Mouse (Mus musculus): Measurements from ENCODE around the gene Apbb2.

Apbb2 gene

DNA sequence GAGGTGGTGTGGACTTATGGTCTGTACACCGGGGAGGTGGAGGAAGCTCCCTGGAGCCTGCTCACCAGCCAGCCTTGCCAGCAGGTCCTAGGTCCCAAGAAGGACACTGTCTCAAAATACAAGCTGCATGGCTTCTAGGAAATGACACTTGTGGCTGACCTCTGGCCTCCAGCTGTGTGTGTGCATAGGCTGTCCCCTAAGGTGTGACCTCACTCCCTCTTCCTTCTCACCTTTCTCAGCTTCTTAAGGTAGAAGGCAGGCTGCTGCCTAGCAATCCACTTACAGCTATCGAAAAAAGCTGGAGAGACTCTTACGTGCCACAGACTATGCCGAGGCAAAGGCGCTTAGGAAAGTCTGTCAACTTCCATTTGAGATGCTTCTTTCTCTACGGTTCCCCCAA is 142.8 kb downstream of the Apbb2 start:
- DNase-seq (ENCODE audit: low spot score) = no peak

DNA sequence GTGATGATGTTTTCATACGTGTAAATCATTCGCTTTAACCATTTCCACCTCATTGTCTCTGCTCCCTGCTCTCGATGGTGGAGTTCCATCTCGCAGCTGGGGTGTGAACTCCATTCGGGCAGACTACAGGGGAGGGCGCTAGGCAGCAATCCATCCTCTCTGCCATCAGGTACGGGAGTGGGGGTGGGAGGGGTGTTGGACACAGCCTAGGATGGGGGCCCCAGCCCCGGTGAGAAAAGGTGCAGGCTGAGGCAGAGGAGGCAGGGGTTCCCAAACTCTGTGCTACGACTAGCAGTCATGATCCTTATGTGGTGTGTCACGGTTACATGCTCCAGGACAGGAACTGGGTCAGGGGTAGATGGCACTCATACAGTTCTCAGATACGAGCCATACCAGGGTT is 144.4 kb downstream of the Apbb2 start:
- no peak for DNase-seq (ENCODE audit: low spot score)

DNA sequence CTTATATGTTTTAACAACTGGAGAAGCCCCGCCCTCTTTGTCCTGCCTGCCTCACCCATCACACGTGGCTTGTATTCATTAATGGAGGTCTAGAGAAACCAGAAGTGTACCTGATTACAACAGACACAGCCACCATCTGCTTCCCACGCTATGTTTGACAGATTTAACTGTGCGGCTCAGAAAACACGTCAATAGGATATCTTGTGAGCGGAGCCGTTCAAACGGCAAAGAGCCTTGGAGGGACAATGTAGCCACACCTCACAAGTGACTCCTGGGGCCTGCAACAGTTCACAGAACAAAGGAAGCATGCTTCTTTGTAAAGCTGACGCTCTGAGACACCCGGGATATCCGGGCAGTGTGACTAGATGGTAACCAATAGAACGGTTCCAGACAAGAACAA is 145.0 kb downstream of the Apbb2 start:
- no peak for DNase-seq (ENCODE audit: low spot score)

DNA sequence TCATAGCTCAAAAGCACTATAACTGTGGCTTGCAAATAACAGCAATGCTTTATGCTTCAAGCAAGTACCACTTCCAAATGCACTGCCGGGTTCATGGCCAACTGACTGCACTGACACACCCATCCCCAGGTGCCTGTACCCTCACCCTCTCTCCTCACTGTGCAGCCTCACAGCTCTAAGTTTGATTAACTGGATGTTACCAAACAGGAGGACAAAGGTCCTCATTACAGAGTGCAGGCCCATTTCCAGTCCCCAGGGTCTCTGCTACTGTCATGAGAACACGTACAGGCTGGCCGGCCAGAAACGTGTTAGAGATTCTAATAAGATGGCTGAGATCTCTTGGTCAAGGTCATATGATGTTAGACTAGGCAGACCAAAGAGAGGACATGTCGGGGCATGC is 147.7 kb downstream of the Apbb2 start:
- DNase-seq (ENCODE audit: low spot score) = no peak

DNA sequence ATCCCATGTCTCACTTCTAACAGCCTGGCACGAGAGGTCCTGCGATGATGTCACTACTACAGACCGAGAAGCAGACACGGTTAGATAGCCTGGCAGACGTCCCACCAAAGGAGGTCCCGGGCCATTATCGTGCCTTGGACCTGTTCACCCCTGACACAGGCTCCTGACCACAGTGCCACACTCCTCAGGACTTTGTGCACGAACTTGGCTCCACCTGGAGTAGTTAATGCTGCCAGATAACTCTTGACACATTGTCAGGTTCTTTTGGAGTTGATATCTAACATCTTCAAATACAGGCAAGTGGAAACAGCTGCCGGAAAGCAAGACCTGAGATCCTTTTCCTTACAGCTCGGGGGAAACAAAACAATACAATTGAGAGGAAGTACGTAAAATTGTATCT is 148.9 kb downstream of the Apbb2 start:
- no peak for DNase-seq (ENCODE audit: low spot score)

DNA sequence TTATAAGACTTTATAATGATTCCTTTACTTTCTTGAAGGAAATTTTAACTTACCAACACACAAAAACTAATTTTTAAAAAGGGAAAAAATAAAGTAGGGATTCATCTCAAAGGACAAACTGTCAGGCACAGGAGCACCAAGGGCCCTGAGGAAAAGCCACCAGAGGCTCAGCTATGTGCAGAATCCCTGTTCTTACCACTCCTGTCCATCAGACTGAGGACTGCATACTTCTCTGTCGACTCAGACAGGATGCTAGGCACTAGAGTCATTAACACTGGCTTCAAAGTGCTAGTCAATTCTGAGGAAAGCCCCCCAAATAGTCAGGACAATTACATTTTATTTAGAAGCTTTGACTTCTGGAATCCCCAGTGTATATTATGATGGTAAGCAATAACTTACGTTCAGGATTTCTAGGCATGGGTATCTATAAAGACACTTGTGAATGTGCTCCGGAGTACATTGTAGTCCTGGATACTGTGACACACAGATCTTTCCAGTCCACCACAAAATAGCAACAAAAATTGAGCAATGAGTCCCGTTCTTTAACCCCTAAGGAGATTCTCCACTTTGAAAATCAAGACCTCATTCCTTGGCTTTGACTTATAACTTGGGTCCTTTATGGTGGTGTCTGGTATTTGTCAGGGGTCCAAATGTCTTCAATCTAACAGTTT is 150.1 kb downstream of the Apbb2 start:
- DNase-seq (ENCODE audit: low spot score) = no peak

DNA sequence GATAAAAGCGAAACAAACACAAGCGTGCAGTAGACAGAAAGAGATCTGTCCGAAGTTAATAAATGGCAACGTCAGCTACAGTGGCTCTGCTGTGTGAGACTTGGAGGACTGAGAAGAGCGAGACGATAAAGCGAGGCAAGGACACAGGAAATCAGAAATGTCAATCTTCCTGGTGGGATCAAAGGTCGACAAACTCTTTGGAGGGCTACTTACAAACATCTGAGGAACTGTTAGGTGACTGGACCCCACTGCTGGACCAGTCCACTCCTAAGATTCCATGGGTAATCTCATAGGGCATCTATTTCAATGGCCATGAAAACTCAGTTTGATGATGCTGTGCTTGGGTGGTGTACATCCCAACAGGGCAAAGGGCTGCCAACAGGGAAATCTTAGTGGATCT is 155.9 kb downstream of the Apbb2 start:
- no peak for DNase-seq (ENCODE audit: low spot score)

DNA sequence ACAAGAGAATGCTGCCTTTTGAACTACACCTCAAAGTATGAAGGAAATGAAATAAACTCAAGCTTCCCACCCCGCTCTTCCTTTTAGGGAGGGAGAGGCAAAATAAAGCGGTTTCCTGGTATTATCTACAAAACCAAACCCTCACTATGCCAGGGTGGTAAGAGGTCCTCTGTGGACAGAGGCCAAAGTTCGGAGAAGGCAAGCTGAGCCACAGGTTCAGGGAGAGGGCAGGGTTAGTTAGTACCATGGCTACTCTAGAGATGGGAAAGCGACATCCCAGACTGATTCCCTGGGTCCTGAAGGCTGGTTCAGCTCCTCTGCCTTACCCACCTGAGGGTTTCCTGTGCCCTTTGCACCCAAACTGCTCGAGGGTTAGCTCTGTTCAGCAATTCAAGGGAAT is 159.7 kb downstream of the Apbb2 start:
- no peak for DNase-seq (ENCODE audit: low spot score)

DNA sequence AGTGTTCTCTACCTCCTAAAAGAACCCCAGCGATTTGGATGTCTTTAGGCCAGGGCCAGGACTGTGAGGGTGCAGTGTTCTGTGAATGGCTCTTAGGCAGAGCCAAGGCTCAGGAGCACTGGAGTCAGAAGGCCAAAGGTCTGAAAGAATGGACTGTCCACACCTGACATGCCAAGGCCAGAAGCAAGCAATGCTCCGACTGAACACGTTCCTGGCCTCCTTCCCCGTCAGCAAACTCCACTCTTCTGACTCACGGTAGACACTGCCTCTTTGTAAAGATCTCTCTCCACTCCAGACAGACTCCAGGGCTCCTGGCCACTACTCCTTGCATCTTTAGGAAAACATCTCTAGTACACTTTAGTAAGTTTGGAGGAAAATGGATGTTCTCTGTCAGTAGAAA is 163.3 kb downstream of the Apbb2 start:
- DNase-seq (ENCODE audit: low spot score) = no peak

DNA sequence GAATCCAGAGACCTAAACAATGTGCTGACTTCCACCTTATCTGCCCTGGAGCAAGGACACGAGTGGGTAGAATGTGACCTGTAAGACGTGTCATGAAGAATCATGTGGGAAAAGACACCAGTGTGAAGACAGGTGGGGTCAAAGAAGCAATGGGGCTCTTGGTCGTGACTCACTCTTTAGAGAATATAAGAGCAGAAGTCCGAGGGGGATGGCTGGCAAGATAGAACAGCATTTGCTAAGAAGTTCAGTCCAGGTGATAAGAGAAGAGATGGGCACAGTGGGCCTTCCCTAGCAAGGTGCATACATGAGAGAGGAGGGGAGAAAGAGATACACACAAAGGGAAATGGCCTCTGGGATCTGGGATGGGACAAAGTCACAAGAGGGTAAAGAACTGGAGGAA is 163.8 kb downstream of the Apbb2 start:
- DNase-seq (ENCODE audit: low spot score) = no peak

DNA sequence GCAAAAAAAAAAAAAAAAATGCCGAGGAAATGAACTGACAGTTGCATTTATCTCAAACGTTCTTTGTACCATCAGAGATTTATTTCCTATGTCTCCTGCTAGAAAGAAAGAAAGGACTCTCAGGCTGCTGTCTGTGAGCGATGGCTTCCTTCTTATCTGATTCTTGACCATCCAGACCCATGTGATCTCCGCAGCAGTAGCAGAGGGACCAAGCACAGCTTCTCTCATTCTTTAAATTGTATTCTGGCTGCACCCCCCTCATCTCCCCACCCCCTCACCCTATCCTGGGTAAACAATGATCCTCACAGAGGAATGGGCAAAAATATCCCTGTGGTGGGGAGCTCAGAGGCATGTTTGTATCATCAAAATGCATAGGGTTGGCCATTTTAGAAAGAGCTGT is 165.5 kb downstream of the Apbb2 start:
- DNase-seq (ENCODE audit: low spot score) = no peak

DNA sequence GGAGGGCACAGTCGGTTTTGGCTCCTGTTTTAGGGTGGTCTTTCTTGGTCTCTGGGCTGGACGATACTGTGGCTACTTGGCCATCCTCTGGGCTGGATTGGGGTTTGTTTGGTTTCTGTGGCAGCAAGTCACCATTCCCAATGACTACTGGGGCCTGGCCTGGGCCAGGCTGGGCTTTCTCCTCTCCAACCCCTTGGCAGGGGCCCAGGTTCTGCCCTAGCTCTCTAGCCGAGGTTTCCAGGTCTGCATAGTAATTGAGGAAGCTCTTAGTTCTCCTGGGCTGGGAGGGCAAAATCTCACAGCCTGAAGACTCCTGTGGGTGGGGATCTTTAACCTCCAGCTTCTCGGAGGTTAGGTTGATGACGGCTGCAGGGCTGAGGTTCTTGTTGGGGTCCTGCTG is 167.0 kb downstream of the Apbb2 start:
- no peak for DNase-seq (ENCODE audit: low spot score)

DNA sequence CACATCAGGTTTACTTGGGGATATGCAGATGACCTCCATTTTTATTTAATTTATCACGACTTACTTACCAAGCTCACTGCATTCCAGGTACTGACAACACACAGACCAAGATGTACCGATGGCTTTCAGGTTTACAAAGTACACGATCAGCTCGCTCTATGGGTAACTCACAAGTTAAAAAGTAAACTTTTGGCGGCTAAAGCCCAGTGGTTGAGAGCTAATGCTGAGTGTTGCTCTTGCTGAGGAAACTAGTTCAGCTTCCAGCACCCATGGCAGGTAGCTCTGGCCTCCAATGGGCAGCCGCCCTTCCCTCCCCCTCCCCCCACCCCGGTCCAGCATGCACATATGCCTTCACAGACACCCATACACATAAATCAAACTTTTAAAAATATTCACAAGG is 173.1 kb downstream of the Apbb2 start:
- DNase-seq (ENCODE audit: low spot score) = no peak

DNA sequence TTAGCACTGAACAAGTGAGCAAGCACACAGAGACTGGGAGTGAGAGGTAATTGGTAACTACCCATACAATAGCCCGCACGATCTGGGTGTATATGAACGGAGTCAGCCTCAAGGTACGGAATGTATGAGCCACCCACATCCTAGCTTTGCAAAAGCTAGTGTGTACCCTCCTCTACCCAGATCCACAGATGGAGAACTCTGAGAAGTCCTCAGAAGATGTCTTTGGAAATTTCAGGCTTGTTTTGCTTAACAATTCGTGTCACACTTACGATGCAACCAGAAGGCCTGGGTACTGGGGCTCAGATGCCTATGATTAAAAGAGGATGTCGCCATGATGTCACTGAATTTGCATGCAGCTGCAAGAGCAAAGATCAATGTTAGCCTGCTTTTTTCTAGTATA is 176.3 kb downstream of the Apbb2 start:
- DNase-seq (ENCODE audit: low spot score) = no peak

DNA sequence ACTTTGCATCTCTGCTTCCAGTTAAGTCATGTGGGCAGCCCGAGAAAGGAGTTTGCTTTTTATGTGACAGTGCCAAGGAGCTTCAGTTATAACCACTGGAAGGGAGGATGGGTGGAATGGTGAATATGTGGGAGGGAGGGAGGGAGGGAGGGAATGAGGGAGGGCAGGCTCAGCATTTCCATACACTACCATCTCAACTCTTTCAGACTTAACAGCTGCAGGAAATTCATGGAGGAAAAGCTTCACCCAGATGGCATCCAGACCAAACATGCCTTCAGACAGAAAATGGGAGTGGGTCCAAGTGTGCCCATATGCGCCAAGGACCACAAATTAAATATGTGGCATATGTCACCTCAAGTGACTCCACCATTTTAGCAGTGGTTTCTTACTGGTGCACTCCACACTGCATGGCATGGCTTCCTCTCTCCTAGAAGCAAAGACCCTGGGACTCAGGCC is 181.8 kb downstream of the Apbb2 start:
- no peak for DNase-seq (ENCODE audit: low spot score)

DNA sequence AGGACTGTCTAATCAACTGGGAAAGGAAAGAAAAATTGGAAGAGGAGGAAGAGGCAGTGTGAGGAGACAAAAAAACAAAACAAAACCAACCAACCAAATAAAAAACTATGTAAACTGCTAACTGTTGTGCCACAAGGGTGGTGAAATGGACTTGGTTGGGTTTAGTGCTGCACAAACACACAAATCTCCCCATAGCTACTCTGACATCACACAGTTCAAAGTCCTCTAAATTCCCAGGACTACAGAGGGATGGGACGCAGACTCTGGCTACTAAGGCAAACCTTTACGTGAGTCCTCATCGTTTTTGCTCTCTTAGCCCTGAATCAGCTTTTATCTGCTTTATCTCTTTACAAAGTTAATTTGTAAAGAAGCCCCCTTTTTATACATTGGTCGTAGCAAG is 183.4 kb downstream of the Apbb2 start:
- DNase-seq (ENCODE audit: low spot score) = no peak

DNA sequence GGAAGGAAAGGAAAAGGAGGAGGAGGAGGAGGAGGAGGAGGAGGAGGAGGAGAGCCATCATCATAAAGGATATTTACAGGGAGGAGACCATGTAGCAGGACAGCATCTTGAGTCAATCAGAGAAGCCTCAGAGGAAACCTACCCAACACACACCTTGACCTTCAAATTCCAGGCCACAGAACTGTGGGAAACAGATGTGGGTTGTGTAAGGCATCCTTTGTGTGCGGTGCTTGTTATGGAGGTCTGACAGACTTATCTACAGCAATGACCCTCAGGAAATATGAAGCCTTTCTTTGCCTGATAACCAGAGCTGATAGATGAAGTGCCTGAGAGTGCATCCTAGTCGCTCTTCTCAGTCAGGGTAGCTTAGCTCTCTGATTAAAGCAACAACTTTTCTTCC is 189.5 kb downstream of the Apbb2 start:
- DNase-seq (ENCODE audit: low spot score) = no peak

DNA sequence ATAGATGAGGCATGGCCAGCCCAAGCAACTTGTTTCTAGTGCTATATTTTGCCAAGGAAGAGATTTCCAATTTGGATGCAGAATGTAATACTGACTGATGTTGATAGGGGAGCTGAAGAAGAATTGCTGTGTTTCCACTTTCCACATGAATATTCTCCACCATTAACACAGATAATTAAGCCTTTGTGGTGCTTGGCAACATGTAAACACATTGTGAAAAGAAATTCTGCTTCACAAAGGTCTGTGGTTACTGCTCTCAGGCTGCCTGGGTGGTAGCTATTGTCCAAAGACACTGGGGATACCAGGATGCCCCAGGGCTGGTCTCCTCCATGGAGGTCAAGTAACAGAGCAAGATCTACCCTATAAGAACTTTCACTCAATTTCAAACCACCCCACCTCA is 190.5 kb downstream of the Apbb2 start:
- DNase-seq (ENCODE audit: low spot score) = no peak

DNA sequence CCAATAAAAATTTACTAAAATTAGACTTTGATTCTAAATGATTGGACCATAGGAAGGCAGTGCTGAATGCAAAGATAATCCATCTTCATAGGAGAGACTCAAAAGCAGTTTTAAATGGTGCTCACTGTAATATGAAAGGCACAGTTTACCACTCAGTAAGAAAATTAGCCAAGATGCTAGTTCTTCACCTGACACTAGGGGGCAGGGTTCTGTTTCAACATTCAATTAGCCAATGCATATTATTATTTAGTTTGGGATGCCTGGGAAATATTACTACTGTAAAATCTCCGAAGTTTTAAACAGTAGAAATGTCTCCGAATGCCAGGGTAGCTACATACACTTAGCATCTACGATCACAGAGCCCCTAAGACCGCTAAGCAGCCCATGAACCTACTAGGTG is 194.7 kb downstream of the Apbb2 start:
- no peak for DNase-seq (ENCODE audit: low spot score)

DNA sequence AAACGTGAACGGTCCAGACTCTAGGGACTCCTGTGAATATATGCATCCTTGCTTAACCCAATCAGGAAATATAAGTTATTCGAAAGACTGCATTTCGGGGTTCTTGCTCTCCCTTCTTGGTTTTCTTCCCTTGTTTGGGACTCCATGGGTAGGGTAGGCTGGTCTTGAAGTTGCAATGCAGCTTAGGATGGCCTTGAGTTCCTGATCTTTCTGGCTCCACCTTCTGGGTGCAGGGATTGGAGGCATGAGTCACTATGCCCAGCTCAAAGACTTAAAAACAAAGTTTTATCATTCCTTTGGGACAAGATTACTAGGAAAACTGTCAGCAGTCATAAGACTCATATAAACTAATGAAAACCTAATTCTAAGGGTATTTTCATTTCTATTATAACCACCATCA is 195.1 kb downstream of the Apbb2 start:
- DNase-seq (ENCODE audit: low spot score) = no peak

DNA sequence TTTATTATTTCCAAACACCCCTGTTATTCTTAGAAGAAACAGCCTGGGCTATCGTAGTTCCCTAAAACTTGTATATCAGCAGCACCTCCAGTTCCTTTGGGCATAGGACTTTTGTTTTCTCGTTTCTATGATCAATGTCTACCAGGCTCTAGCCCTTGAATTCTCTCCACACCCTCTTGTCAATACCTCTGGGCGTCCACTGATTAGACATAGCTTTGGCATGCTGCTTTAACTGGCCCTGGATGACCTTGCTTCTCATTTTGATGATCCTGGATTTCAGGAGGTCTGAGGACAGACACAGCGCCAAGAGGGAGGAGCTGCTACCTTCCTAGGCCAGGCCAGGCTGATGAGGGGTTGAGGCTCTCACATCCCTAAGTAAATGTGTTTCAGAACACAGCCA is 196.6 kb downstream of the Apbb2 start:
- no peak for DNase-seq (ENCODE audit: low spot score)

DNA sequence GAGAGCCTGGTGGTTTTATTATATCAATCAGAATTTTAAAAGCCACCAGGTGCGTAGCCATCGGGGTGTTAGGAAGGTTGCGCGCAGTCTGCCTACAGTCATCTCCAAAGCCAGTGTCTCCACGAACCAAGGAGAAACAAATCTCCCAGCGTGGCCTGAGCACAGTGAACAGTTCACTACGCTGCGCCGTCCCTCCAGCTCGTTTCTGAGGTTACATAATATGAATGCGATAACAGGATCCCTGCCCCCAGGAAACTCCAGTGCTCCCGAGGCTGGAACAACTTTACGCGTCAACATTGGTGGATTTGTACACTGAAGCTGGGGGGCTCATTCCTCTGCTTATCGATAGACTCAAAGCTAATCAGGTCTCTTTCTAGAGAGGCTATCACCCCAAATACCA is 197.4 kb downstream of the Apbb2 start:
- DNase-seq (ENCODE audit: low spot score) = no peak

DNA sequence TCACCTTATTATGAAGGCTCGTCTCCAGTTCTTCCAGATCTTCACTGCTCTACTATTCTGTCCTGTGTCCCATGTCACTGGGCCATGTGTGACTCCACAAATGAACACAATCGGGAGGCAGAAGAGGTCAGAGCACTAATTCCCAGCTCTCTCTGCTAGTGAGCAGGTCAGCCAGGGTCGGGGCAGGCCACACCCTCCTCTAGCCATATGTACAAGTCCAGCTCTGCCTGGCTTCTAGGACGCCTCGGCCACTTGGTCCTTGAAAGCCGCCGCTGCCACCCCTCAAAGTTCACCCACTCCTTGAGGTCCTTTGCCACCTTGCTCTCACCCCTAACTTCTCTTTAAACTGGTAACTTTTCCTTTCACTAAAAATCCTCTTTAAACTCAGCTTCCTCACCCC is 198.6 kb downstream of the Apbb2 start:
- DNase-seq (ENCODE audit: low spot score) = no peak

DNA sequence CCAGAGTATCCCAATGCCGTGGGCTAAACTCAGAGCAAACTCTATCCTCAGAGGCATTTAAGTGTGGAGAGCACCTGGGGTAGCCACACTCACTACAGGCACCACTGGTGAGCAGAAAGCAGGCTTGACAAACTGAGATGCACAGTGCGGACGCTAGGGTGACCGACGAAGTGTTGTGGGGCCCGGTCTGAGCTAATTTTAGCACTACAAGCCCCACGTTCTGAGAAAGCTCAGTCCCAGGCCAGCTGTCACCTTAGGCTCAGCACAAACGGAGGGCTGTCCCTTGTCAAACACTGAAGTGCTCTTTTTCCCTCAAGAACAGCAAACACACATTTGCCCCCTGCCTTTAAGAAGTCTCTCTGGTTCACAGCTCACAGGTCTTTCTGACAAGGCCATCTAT is 201.3 kb downstream of the Apbb2 start:
- no peak for DNase-seq (ENCODE audit: low spot score)
